Mouse (Mus musculus): Measurements from ENCODE around the gene Cmbl. TPM values are rescaled to one million over a fixed set of nuclear protein-coding genes. Genes with fewer than 3 reads are reported as not detected.

The Cmbl gene
- polyA plus RNA-seq, 1 experiment, result 5.3 TPM

DNA sequence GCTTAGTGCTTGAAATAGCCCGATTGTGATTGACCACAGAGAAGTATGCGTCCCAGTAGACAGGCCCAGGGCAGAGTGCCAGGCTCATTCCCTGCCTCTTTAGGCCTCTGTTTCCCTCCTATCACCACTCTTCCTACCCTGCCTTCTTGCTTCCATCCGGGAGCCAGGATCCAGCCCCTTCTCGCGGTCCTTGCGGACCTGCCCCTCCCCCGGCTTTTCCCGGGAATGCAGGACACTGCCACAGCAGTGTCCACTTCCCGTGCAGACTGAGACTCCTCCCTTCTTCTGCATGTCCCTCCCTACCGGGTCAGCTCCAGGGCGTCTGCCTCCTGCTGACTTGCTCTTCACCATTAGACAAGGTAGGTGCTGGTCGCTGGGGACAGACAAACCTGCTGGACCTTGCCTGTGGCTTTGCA, 3.4 kb downstream of the Cmbl start:
- no peak overlapping the region for H3K4me3 ChIP-seq (ENCODE audit: insufficient read depth, poor library complexity, severe bottlenecking)
- H3K27me3 ChIP-seq (ENCODE audit: control insufficient read depth, insufficient read depth, insufficient read length), result no peaks in the 10 kb centered on the region
- no peak for TF ChIP-seq MAX (IDR thresholded peaks at IDR 0.05)
- no peak for TF ChIP-seq USF1 (IDR thresholded peaks at IDR 0.05; ENCODE audit: low read depth)
- no peaks in the 10 kb centered on the region for H3K36me3 ChIP-seq (ENCODE audit: control insufficient read depth, insufficient read depth)
- peak overlapping the region; percentile 7 for H3ac ChIP-seq (ENCODE audit: control insufficient read depth, insufficient read length, low read depth)
- no peaks in the 10 kb centered on the region for H3K79me2 ChIP-seq (ENCODE audit: control insufficient read depth, insufficient read depth)
- H3K79me3 ChIP-seq (ENCODE audit: low read depth), result no peaks in the 10 kb centered on the region

GRCm38 (mm10) chr15:31569325-31570022, 4.3 kb downstream of the Cmbl start:
- Histone ChIP-seq H3K79me2 (ENCODE audit: control insufficient read depth, insufficient read depth) (no peaks in the 10 kb centered on the region), H3K36me3 (ENCODE audit: control insufficient read depth, insufficient read depth) (no peaks in the 10 kb centered on the region), H3K27me3 (ENCODE audit: control insufficient read depth, insufficient read depth, insufficient read length) (no peaks in the 10 kb centered on the region), H3ac (ENCODE audit: control insufficient read depth, insufficient read length, low read depth) (no peak overlapping the region), H3K79me3 (ENCODE audit: low read depth) (no peaks in the 10 kb centered on the region), H3K4me3 (ENCODE audit: insufficient read depth, poor library complexity, severe bottlenecking) (no peak overlapping the region)
- TF ChIP-seq MAX (IDR thresholded peaks at IDR 0.05) (peak; percentile 5), FOSL1 (IDR thresholded peaks at IDR 0.05; ENCODE audit: insufficient read depth, low read length, poor library complexity, severe bottlenecking) (no peak), MYOD1 (IDR thresholded peaks at IDR 0.05; ENCODE audit: control insufficient read depth, insufficient read length, low read depth) (peak; percentile 96)

GRCm38 (mm10) chr15:31570959-31571358, 5.8 kb downstream of the Cmbl start:
- no peaks in the 10 kb centered on the region for H3K79me3 ChIP-seq (ENCODE audit: low read depth)
- H3K36me3 ChIP-seq (ENCODE audit: control insufficient read depth, insufficient read depth), result no peaks in the 10 kb centered on the region
- H3ac ChIP-seq (ENCODE audit: control insufficient read depth, insufficient read length, low read depth), result no peak overlapping the region
- H3K27me3 ChIP-seq (ENCODE audit: control insufficient read depth, insufficient read depth, insufficient read length), result no peaks in the 10 kb centered on the region
- no peak overlapping the region for H3K4me3 ChIP-seq (ENCODE audit: insufficient read depth, poor library complexity, severe bottlenecking)
- TF ChIP-seq MYOG (IDR thresholded peaks at IDR 0.05; ENCODE audit: control insufficient read depth, extremely low read depth, insufficient read length) (no peak), USF1 (IDR thresholded peaks at IDR 0.05; ENCODE audit: low read depth) (no peak), MAX (IDR thresholded peaks at IDR 0.05) (no peak), CEBPB (IDR thresholded peaks at IDR 0.05; ENCODE audit: low read depth) (no peak)
- H3K79me2 ChIP-seq (ENCODE audit: control insufficient read depth, insufficient read depth), result no peaks in the 10 kb centered on the region

DNA sequence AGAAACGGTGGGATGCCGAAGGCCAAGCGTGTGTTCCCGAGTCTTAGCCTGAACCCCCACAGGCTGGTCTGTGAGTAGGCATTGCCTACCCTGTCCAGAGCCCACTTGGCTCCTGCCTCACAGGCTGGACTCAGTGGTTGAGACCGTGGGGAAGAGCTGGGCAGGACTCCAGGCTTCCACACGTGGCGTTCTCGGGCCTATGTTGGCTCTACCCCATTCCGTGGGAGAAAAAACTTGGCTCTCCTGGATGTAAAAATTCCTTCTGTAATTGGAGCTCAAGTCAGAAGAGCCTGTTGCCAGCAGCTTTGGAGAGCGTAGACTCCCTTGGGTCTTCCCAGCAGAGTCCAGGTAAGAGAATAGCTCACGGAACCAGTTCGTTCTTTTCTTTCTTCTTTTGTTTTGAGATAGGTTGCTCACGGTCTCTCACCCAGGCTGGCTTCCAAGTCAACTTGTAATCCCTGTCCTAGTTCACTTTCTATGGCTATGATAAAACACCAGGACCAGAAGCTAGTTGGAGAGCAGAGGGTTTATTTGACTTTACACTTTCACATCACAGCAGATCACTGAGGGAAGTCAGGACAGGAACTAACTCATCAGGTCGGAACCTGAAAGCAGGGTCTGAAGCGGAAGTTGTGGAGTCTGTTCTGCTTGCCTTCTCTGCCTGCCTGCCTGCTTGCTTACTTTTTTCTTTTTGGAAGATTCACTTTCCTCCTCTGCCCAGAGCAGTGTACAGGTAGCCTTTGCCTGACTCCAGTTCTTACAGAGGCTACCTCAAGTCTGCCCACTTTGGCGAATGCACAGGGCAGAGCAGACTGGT, 6.9 kb downstream of the Cmbl start:
- no peak for TF ChIP-seq MYOD1 (IDR thresholded peaks at IDR 0.05; ENCODE audit: control insufficient read depth, insufficient read length, low read depth)
- TF ChIP-seq USF1 (IDR thresholded peaks at IDR 0.05; ENCODE audit: low read depth), result no peak
- no peak for TF ChIP-seq MYOG (IDR thresholded peaks at IDR 0.05; ENCODE audit: control insufficient read depth, extremely low read depth, insufficient read length)
- no peak for TF ChIP-seq CEBPB (IDR thresholded peaks at IDR 0.05; ENCODE audit: low read depth)
- no peak overlapping the region for H3K4me3 ChIP-seq (ENCODE audit: insufficient read depth, poor library complexity, severe bottlenecking)
- H3K27me3 ChIP-seq (ENCODE audit: control insufficient read depth, insufficient read depth, insufficient read length), result no peaks in the 10 kb centered on the region
- no peaks in the 10 kb centered on the region for H3K36me3 ChIP-seq (ENCODE audit: control insufficient read depth, insufficient read depth)
- no peaks in the 10 kb centered on the region for H3K79me2 ChIP-seq (ENCODE audit: control insufficient read depth, insufficient read depth)
- no peak overlapping the region for H3ac ChIP-seq (ENCODE audit: control insufficient read depth, insufficient read length, low read depth)
- no peaks in the 10 kb centered on the region for H3K79me3 ChIP-seq (ENCODE audit: low read depth)

DNA sequence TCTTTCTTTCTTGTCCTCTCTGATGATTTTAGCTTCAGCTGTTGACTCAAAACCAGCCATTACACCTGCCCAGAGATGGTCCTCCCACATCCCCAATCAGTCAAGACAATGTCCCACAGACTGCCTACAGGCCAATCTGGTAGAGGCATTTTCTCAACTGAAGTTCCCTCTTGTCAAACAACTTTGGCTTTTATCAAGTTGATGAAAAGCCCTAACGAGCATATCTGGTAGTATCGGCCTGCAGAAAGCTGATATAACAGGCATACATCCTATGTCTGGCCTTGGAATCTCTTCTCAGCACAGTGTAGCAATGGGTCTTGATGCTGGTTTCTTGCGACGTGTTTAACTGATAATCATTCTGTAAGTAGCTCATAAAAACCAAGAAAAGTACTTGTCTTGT, 8.1 kb downstream of the Cmbl start:
- Histone ChIP-seq H3K27me3 (ENCODE audit: control insufficient read depth, insufficient read depth, insufficient read length) (no peaks in the 10 kb centered on the region), H3K4me3 (ENCODE audit: insufficient read depth, poor library complexity, severe bottlenecking) (no peak overlapping the region), H3K79me3 (ENCODE audit: low read depth) (no peaks in the 10 kb centered on the region), H3ac (ENCODE audit: control insufficient read depth, insufficient read length, low read depth) (no peak overlapping the region), H3K36me3 (ENCODE audit: control insufficient read depth, insufficient read depth) (no peaks in the 10 kb centered on the region), H3K79me2 (ENCODE audit: control insufficient read depth, insufficient read depth) (no peaks in the 10 kb centered on the region)
- TF ChIP-seq USF1 (IDR thresholded peaks at IDR 0.05; ENCODE audit: low read depth) (no peak), MYOD1 (IDR thresholded peaks at IDR 0.05; ENCODE audit: control insufficient read depth, insufficient read length, low read depth) (no peak), CTCF (IDR thresholded peaks at IDR 0.05; ENCODE audit: control insufficient read depth, insufficient read depth, insufficient read length) (no peak), FOSL1 (IDR thresholded peaks at IDR 0.05; ENCODE audit: insufficient read depth, low read length, poor library complexity, severe bottlenecking) (no peak), MYOG (IDR thresholded peaks at IDR 0.05; ENCODE audit: control insufficient read depth, extremely low read depth, insufficient read length) (no peak), CEBPB (IDR thresholded peaks at IDR 0.05; ENCODE audit: low read depth) (no peak), MAX (IDR thresholded peaks at IDR 0.05) (no peak)

DNA sequence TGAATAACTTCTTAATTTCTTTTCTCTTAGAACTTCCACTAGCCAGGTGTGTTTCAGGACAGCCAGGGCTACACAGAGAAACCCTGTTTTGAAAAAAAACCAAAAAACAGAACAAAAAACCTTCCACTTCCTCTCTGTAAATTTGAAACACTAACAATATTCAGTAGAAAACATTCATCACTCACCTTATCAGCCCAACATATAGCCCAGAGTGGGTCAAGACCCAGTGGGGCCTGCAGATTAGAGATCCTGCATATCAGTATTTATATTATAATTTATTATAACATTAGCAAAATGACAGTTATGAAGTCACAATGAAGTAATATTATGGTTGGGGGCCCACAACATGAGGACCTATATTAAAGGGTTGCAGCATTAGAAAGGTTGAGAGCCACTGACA, 8.5 kb downstream of the Cmbl start:
- H3K27me3 ChIP-seq (ENCODE audit: control insufficient read depth, insufficient read depth, insufficient read length), result no peaks in the 10 kb centered on the region

More for the DNA sequence above, 8.5 kb downstream of the Cmbl start:
- H3K79me2 ChIP-seq (ENCODE audit: control insufficient read depth, insufficient read depth), result no peaks in the 10 kb centered on the region
- no peak overlapping the region for H3K4me3 ChIP-seq (ENCODE audit: insufficient read depth, poor library complexity, severe bottlenecking)
- no peaks in the 10 kb centered on the region for H3K36me3 ChIP-seq (ENCODE audit: control insufficient read depth, insufficient read depth)
- H3K79me3 ChIP-seq (ENCODE audit: low read depth), result no peaks in the 10 kb centered on the region
- TF ChIP-seq CEBPB (IDR thresholded peaks at IDR 0.05; ENCODE audit: low read depth) (no peak), FOSL1 (IDR thresholded peaks at IDR 0.05; ENCODE audit: insufficient read depth, low read length, poor library complexity, severe bottlenecking) (no peak), CTCF (IDR thresholded peaks at IDR 0.05; ENCODE audit: control insufficient read depth, insufficient read depth, insufficient read length) (no peak), MYOD1 (IDR thresholded peaks at IDR 0.05; ENCODE audit: control insufficient read depth, insufficient read length, low read depth) (no peak), MAX (IDR thresholded peaks at IDR 0.05) (no peak), MYOG (IDR thresholded peaks at IDR 0.05; ENCODE audit: control insufficient read depth, extremely low read depth, insufficient read length) (no peak), USF1 (IDR thresholded peaks at IDR 0.05; ENCODE audit: low read depth) (no peak)
- no peak overlapping the region for H3ac ChIP-seq (ENCODE audit: control insufficient read depth, insufficient read length, low read depth)

Measured in C2C12 (cell line).